Mouse (Mus musculus) cortical plate, adult 2 months (tissue): ENCODE measurements around the gene Ap1m1.

ENCODE experiments used
- CTCF ChIP-seq: fragments of 200-500 bp; IDR thresholded peaks from 2 replicates; pipeline ENCODE4 v1.5.1; 2011; ENCODE audit warnings: mild to moderate bottlenecking, control low read depth, low read length; ENCODE audit not compliant: insufficient read depth; ENCODE audit errors: extremely low read depth
- POLR2A ChIP-seq: fragments of 200-500 bp; IDR thresholded peaks from 2 replicates; pipeline ENCODE4 v1.6.1; 2011; ENCODE audit warnings: mild to moderate bottlenecking, low read length, control low read depth; ENCODE audit not compliant: insufficient read depth; ENCODE audit errors: extremely low read depth

- no peak for TF ChIP-seq CTCF
- TF ChIP-seq POLR2A: no peak
These were observed 21.6 kb downstream of the Ap1m1 start for GRCm38 (mm10) chr8:72261431-72261830.
